Mouse (Mus musculus) CH12F3 (cell line): ENCODE results near the gene Vps26a.

Experiments used
- in situ Hi-C: fragments of 300-500 bp; cut with MboI; formaldehyde crosslinking; loops from 2 replicates; pipeline ENCODE4 v1.14.3; 2020; ENCODE audit warnings: low sequenced_read_pairs

Gene Vps26a

DNA sequence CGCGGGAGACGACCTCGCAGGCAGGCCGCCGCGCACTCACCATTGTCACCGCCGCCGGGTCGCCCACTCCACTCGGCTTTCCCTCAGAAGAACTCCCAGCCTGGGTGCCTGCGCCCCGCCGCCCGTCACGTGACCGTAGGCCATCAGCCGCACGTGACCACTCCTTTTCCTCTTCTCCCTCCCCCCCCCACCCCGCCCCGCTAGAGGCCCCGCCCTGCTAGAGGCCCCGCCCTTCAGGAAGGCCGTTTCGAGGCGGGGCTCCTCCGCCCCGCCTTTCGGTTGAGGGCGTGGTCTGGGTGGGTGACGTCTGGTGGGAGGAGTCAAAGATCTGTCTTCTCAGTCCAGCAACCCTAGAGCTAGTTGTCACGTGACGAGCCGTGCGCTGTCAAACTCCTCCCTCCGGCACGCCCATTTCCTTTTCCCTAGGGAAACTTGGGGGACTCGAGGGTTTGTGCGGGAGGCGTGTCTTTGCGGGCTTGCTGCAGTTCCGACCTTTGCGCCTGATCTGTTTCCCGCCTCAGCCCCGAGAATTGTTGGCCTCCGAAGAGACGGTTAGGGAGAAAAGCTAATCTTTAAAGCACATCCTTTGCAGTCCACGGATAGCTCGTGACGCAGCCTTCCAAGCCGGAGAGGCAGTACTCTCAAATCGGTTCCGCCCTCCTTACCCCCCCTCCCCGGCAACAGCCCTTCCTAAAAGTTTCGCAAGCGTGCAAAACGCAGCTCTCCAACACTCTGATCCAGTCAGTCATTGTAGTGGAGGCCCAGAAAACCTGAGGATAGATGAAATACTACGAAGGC lies at the start of gene Vps26a:
Gene Vps26a, minus strand, starts transcription at position 188 of the 798 bp plus-strand sequence.
- in situ Hi-C loops, result no loop called here

DNA sequence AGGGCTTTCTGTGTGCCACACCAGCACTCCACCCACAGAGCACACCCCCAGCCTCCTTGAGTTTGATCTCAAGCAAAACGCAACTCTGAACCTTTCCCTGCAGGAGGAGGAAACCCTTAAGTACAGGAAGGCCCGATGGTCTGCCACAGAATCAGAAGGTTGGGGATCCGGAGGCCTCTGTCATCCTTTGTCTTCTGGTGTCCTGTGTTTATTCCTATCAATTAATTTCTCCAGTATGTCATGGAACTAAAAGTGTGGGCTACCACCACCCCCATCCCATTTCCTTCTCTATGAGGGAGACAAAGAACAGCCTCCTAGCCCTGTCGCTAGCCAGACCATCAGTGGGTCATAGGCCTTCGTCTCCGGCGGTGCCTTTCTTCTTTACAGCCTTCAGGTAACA lies 47.9 kb upstream of the Vps26a start:
- in situ Hi-C loops, result no loop called here

DNA sequence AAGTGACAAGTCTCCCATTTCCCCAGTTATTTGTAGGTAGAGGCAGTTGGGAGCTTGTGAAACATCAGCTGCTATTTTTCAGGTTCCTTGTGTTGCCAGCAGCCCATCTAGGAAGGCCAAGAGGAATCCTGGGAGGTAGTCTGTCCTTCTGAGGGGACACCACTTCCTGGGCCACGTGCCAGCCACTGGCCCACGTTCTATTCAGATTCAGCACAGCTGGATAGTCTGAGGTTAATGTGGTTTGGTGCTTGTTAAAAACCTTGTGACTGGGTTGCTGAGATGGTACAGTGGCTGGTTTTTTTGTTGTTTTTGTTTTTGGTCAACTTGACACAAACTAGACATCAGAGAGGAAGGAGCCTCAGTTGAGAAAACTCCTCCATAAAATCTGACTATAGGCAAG lies 46.2 kb upstream of the Vps26a start:
- in situ Hi-C loops, result no loop called here

DNA sequence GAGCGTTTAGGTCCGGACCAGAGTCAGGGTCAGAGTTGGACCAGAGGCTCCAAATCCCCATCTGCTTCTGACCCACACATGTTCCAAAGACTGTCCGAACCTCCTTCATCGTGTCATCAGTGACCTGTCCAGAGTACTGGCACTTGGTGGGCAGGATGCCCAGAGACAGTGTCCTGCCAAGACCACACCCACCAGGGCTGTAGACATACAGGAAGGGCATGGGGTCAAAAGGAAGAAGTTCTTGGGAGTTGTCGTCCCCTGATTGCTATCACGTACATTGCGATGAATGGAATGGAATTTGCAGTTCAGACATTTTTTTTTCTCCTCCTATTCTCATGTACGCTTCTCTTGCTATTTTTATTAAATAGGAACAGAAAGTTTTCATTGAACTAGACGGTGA lies 43.6 kb upstream of the Vps26a start:
- in situ Hi-C loops, result no loop called here

DNA sequence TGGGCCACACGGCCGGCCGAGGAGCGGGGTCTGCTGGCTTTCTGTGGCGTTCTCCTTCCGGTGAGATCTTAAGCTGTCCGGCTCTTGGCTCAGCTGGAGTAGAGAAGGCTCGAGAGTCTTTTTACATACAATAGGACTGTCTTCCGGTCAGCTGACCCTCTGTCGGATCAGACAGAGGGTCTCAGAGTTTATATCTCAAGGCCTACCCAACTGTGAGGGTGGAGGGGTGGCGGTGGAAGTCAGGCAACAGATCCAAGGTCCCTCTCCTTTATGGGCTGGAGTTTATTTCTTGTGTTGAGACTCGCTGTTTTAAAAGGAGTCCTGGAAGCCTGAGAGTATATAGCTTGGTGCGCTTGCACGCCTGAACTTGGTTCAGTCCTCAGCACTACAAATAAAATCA lies 40.7 kb upstream of the Vps26a start, which contains the start of gene Srgn:
Gene Srgn, minus strand, starts transcription at position 101 of the 400 bp plus-strand sequence.
- in situ Hi-C loops, result no loop called here

DNA sequence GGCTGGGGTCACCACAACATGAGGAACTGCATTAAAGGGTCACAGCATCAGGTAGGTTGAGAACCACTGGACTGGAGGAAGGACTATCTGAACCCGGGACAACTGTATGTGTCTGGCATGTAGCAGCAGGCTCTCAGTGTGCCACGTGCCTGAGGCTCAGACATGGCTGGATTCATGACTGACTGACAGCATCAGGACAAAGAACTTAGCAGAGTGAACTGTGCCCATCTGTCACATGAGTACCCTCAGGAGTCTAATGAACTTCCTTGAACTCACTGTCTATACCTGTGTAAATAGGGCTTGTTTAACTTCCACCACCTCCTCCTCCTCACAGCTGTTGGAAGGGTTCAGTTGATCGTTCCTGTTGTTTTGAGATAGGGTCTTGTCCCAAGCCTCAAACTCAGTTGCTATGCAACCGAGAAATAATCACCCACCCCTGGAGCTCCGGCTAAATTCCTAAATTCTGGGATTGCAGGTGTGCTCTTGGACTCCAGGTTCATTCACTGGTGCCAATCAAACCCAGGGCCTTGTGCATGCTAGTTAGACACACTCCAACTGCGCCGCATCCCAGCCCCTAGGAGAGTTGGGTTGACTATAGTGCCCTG lies 35.8 kb upstream of the Vps26a start:
- in situ Hi-C loops, result no loop called here

DNA sequence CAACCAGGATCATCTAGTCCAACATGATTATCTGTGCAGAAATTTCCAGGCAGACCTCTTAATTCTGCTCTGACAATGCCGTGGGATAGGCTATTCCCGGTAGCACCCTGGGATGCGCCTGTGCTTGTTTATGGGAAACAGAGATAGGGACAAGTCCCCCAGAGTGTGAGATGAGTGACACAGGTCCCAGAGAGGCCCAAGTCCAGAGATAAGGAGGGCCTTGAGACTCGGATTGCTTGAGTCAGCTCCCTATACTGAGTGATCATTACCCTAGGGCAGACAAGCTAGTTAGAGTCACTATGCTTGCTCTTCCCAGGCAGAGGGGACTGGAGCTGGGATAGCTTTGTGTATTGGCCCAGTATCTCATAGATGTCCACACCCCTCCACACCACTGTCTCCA lies 35.2 kb upstream of the Vps26a start:
- in situ Hi-C loops, result no loop called here

DNA sequence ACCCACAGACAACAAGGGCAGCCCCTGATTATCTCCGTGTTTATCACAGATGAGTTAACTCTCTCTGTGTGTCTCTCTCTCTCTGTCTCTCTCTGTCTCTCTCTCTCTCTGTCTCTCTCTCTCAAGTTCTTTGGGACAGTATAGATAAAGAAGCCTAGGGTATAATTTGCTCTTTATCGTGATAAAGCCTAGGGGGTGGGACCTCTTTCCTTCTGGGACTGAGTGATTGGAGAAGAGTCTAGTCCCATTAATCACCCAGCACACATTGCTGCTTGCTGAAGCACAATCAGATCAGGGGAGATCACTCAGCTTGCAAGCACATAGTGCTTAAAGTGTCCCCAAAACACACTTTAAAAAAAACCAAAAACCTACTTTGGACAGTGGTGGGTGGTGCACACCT lies 34.3 kb upstream of the Vps26a start:
- in situ Hi-C loops, result no loop called here

DNA sequence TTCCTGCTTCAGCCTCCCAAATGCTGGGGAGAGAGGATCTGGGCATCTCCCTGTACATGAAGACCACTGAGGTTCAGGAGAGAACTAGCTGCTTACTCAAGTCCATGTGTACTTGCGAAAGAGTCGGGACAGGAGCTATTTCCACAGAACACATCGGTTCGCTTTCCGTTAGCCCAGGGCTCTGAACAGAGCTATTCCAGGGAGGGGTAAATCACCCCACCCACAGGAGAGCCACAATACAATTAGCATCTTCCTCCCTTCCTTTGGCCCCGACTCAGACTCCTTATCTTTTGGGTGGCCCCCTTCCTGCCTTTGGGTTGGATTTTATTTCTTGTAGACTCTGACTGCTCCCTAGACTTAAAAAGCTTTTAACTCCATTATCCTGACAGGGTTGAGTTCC lies 30.9 kb upstream of the Vps26a start:
- in situ Hi-C loops, result no loop called here

DNA sequence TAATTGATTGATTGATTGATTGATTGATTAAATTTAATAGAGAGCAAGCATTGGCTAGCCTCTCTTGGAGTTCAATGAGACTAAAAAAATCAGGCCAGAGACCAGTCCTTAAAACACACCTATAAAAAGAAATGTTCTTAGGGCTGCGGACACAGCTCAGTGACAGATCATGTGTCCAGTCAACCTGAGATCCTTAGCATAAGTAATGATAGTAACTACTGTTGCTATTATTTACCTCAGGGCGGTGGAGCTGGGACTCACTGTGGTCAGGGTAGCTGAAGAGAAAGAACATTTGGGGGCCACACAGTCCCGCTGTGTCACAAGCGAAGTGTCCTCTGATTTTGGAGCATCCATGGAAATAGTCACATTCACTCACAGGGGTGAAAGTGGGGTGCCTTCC lies 26.2 kb upstream of the Vps26a start:
- in situ Hi-C loops, result no loop called here

DNA sequence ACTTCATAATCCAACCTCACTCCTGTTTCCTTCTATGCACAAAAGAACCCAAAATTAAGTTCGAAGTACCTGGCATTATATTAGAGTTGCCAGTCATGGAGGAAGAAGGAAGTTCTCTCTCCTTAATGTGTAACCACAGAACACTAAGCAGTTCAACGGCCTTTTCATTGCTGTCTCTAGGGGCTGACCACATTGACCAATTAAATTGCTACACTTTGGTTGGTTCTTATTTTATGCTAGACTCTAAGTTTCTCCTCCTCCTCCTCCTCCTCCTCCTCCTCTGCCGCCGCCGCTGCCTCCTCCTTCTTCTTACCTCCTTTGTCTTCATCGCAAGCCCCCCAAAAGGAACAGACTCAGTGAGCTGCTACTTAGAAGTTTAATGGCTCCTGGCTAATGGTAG lies 24.9 kb upstream of the Vps26a start:
- in situ Hi-C loops, result no loop called here

DNA sequence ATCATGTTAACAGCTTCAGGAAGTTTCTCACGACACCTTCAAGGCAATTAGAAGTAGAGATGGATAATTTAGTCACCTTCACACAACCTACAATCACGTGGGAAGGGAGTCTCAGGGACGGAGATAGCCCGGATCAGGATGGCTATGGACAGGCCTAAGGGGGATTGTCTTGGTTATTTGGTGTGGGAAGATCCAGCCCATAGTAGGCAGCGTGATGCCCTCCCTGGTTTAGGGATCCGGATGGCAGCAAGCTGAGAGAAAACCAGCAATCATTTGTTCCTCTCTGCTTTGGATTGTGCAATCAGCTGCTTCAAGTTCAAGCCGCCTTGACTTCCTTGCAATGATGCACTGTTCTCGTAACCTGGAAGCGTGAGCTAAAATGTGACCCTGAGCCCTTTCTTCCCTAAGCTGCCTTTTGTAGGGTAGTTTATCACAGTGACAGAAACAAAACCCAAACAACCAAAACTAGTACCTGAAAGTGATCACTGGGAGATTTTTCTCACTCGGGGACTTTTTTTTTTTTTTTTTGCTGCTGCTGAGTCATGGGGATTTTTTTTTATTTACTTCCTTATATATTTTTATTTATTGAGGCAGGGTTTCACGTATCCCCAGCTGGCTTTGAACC lies 22.5 kb upstream of the Vps26a start:
- in situ Hi-C loops, result no loop called here

DNA sequence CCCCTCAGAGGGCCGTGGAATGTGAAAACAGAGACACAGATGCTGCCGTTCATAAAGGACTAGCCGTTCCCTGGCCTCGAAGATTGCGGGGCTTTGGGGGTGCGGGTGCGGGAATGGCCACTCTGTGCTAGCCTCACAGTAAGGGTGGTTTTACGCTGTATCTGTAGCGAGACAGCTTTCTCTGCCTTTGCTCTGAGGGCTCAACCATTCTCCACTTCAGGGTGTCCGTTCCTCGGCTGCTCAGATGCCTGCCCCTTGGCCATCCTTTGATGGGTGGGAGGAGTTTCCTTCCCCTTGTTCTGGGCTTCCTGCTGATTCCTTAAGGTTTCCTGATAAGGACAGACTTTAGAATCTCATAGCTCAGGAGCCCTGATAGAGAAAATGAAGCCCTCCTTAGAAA lies 21.9 kb upstream of the Vps26a start:
- in situ Hi-C loops, result no loop called here

DNA sequence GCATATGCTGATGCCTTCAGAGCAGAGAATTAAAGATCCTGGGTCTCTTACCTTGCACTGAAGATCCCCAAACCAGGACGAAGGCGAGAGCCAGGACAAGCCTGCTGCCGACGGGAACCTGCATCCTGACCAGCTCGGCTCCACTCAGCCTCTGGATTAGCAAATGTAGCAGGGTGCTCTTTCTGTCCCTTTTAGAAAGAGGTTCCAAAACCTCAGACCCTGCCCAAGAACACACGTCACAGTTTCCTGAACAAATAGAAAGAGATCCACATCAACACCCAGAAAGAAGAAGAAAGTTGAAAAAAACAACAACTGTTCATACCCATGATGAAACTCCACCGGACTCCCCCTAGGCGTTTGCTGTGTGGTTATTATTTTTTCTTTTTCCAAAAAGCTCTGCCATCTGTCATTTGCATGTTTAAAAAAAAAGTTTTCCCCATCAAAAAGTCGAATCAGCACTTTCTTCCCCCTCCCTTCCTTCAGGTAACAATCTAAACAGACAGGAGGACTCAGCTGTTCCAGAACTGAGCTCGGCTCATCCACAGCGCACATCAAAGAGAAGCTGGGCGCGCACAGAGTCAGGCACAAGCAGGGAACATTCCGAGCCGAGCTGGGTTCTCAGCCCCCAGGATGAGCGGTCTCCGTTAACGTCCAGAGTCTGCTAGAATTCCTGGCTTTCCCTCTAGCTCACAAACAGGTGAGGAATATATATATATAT lies 21.1 kb upstream of the Vps26a start:
- in situ Hi-C loops, result no loop called here

DNA sequence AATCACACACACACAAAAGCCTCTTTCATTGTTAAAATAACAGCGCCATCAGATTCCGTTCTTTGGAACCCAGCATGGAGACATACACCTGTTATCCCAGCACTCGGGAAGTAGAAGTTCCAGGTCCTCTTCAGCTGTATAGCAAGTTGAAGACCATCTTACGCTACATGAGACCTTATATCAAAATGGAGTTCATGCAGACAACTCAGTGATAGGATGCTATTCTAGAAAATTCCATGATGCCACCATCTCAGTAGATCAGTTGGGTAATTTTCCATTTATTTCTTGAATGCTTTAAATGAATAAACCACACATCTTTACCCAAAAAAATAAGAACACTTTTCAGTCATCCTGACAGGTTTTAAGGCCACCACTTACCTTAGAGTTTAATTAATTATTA lies 20.5 kb upstream of the Vps26a start:
- in situ Hi-C loops, result no loop called here

DNA sequence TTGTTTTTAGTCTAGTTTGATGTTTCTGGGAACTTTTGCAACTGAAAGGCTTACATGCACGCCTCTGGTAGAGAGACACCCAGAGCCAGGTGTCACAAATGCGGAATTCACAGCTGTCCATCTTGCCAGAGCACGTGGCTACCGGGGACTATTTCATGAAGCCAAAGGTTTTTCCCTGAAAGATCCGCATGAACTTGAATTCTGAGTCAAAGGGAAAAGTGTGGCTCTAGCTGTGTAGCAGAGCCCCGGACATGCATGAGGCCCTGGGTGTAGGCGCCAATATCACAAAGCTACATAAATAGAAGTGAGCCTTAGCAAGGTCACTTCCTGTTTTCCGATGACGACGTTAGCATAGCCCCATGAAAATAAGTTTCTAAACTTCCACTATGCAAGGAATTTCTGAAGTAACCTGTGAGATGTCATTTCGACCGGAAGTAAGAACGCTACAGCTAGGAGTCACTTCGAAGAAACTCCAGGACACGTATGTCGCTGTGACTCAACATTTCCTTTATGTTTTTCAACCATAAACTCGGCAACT lies 19.5 kb upstream of the Vps26a start:
- in situ Hi-C loops, result no loop called here

DNA sequence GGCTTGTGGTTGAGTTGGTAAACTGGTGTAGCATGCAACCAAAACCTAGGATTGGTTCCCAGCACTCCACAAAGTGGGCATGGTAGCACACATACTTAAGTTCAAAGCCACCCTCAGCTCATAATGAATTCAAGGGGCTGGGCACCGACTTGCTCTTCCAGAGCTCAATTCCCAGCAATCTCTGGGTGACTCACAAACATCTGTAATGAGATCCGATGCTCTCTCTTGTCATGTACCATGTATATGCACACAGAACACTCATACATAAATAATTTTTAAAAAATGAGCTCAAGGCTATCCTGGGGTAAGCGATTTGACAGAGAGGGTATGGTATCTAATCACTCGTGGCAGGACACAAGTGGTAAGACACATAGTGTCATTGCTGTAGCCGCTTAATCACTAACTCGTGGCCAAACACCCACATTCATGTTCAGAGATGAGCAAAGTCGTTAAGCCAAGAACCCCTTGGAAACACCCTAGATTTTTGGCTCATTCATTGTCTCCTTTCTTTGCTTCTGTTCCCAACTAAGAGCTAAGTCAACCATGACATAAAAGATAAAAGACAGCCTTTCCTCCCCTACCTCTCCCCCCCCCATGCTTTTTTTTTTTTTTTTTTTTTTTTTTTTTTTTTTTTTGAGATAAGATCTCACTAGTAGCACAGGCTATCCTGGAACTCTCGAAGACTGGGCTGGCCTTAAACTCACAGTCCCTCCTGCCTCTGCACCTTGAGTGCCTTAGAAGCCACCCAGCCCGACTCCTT lies 18.8 kb upstream of the Vps26a start:
- in situ Hi-C loops, result no loop called here

DNA sequence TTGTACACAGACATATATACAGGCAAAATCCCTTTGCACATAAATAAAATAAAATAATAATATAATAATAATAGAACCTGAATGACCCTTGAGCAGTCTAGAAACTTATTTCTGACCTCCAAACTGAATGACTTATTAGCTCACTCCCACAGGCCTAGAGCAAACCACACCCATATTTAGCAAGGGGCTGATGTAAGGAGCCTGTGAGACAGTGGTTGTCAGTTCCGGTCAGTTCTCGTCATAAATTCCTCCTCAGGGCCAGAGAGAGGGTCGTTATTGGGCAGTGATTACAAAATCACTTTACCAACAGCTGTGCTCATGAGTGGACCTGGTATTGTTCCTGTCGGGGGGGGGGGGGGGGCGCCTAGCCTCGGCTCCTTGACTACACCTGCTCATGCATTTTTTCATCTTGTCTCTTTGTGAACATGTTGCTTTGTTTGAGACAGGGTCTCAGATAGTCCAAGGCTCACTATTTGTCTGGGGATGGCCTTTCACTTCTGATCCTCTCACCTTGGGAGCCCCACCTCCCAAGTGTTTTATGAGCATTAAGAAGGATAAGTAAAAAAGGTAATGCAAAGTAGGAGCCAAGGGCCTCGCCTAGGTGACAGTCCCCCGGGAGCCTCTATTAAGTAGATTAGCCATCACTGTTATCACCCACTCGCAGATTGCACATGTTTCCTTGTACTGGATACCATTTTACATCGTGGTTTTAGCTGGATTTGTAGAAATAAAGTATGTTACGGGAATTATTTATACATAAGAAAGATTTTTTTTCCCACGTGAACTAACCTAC lies 17.4 kb upstream of the Vps26a start:
- in situ Hi-C loops, result loop anchor here (5.0 kb wide), 1 partner anchor 43 kb away; no protein-coding TSS in a partner anchor

DNA sequence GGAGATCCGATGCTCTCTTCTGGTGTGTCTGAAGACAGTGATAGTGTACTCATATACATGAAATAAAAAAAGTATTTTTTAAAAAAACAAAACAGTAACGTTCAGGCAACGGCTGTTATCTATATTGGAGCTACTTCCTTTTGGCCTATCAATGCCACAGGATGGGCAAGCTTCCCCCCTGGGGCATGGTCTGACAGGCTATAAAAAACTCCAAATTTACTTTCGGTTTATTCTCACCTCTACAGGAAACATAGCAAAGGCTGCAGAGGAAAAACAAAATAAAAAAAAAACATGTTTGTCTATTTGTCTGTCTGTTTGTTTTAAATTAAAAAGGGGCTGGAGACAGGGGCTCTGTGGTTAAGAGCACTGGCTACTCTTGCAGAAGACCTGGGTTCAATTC lies 16.7 kb upstream of the Vps26a start:
- in situ Hi-C loops, result loop anchor here (5.0 kb wide), 1 partner anchor 44 kb away; no protein-coding TSS in a partner anchor

DNA sequence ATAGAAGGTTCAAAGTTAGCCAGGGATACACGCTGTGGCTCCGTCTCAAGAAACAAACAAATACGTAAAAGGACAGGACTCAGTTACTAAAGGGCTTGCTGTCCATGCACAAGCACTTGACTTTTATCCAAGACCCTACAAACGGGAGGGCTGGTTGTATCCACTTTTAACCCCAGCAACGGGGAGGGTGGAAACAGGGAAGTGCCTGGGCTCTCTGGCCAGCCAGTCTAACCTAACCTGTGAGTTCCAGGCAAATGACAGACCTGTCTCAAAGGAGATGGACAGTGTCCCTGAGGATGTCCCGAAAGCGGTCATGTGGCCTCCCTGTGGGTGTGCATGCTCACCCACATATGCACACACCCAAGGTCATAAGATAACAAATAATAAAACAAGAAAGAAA lies 15.3 kb upstream of the Vps26a start:
- in situ Hi-C loops, result loop anchor here (5.0 kb wide), 1 partner anchor 45 kb away; no protein-coding TSS in a partner anchor
